Mouse (Mus musculus) MN1 (cell line): ENCODE measurements around the gene Fam241a.
A peak's percentile ranks its signal among the peaks of the same experiment; 100 is the strongest.

Experiments used
- DNase-seq: peaks from one replicate; pipeline ENCODE4 v3.0.0-alpha.2; 2016; ENCODE audit warnings: low spot score

The Fam241a gene

DNA sequence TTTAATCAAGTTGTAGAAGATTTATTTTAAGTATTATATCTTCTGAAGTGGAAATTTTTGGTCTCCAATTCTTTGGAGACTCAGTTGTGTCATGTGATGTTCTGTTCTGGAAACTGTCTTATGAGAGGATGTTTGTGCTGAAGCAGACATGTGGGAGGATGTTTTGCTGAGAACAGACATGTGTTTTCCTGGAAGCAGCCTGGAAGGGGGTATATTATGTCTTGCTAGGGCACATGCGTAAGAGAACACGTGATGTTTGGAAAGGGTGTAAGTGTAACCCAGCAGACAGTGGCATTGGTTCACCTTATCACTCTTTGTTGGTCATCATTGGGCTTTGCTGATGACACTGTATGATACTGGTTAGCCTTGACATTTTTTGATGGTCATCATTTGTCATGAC lies 20.6 kb downstream of the Fam241a start:
- no peak for DNase-seq

DNA sequence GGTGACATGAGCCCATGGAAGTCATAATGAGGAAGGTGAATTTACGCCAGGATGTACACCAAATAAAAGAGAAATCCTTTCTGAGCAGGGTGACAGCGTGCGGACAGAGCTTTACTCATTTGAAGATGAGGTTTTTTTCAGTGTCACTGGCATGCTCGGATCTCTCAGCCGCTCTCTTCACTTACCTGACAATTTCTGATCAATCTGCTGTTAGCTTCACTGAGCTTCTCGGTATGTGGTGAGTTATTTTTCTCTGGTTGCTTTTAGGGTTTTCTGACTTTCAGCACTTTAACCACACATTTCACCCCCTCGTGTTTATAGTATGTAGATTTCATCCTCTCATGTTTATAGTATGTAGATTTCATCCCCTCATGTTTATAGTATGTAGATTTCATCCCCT lies 21.1 kb downstream of the Fam241a start:
- no peak for DNase-seq

GRCm38 (mm10) chr3:127874254-127874883 lies 21.8 kb downstream of the Fam241a start:
- DNase-seq = no peak

- no peak for DNase-seq
These were observed 24.5 kb downstream of the Fam241a start for GRCm38 (mm10) chr3:127871575-127871974.

- DNase-seq = no peak
These were observed 27.2 kb downstream of the Fam241a start for GRCm38 (mm10) chr3:127868880-127869279.

GRCm38 (mm10) chr3:127868046-127868758 lies 27.9 kb downstream of the Fam241a start:
- DNase-seq = no peak

GRCm38 (mm10) chr3:127864242-127864641 lies 31.9 kb downstream of the Fam241a start:
- DNase-seq = no peak

- no peak for DNase-seq
These were observed 32.6 kb downstream of the Fam241a start for GRCm38 (mm10) chr3:127863571-127863970.

DNA sequence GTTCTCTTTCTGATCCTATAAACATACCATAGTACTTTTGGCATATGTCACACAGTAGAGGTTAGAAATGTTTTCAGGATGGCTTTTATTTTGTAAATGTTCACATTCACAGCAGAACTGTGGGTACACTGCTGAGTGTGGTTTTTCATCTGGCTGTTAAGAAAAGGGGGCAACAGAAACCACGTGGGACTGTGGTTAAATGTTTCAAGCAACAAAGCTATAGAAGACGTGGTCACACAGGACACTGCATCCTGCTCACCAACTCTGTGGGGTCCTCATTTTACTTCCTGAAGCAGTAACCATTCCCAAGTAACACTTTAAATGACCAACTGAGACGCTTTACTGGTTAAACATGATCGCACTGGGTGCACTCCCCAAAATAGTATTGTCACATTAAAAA lies 33.6 kb downstream of the Fam241a start:
- DNase-seq = no peak

- no peak for DNase-seq
These were observed 34.8 kb downstream of the Fam241a start for GRCm38 (mm10) chr3:127861340-127861739.

DNA sequence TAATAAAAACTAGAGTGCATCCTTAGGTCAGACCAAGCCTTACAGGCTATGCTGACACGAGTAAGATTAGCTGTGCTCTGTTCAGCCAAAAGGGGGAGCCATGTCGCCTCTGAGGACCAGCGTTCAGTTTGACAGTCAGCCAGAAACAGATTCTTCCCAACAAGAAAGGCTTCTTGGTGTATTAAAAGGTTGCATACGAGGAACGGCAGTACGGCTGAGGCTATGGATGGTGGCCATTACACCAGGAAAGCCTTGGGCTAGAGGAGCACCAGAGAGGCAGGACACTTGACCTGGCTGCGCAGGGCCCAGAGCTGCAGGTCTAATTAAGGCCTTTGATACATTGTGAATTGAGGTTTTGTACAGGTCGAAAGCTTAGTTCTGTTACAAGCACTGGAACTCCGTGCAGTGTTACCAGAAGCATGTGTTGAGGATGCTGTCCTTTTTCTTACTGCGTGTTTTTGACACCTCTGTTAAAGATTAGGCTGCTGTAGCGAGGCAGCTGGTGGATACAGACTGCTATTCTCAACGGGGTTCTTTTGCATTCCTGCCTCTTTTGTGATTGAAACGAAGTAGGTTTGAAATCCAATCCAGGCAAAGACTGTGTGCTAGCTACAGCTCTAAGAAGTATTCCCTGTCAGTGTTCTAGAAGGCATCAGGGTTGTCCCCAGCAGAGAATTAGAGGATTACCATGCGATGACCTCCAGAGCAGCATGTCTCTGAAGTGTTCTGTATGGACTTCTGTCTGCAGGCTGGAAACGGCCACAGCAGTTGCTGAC lies 42.5 kb downstream of the Fam241a start:
- peak; percentile 45 for DNase-seq

DNA sequence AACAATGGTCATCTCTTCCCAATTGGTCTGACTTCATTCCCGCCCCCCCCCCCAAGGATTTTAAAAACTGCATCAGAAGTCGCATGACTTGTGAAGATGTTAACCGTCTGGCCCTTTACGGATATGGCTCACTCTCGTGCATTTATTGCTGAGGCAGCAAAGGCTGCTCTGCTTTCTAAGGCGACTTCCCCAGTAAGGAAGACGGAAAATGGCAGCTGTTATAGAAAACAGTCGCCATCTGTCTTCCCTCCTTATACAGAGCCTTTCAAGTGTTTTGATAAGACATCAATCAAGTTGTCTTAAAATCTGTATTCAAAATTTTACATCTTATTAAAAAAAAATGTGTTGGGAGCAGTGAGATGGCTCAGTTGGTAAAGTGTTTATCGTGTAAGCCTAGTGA lies 43.4 kb downstream of the Fam241a start:
- no peak for DNase-seq

DNA sequence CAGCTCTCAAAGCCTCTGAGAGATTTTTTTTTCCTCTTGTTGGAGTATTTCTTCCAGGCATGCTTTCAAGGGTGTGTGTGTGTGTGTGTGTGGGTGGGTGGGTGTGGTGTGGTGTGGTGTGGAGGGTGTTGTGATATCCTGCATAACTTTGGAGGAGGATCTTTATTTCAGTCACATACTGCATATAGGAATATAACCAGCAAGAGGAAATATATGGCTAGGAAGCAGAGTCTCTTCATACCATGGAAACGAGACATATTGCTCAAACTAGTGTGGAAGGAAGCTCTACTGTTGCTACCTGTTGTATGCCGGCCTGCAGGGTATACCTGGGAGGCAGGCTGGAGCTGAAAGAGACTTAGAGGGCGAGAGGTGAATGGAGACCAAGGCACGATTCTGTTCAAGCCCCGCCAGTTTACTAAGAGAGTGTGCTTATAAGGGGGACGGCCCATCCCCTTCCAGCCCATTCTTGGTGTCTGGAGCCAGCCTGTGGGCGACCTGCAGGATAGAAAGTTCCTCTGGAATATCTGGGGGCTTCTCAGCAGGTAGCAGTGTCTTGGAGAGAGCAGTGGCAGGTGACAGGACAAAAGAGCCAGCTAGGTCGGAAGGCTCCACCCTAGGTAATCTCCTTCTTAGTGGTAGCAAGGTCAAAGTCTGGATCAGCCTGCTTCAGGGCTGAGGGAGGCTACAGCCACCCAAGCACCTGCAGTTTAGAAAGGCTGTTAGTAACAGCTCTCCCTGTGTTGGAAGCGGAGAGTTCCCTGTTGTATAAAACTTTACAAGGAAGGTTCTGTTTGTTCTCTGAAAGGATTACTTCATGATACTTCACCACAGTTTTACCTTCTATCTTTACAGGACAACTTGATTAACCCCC lies 45.1 kb downstream of the Fam241a start:
- DNase-seq = no peak

DNA sequence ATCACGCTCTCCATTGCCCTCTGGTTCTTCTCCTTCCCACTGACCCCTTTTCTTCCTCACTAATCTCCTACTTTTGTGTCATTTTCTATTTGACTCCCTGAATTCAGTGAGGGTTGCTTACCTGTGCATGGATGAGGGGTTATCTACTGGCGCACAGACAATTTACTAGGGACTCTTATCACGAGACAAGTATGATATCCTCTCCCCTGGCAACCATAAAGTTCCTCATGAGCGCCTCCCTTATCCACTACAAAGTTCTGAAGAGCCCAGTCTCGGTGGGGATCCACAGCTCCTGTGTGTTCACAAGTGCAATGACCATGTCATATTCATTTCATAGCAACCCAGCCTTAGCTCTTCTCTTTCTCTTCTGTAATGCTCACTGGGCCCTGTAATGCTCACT lies 46.2 kb downstream of the Fam241a start:
- no peak for DNase-seq

- DNase-seq = peak; percentile 39
These were observed 47.9 kb downstream of the Fam241a start for GRCm38 (mm10) chr3:127848088-127848808.

GRCm38 (mm10) chr3:127843941-127844327 lies 52.2 kb downstream of the Fam241a start:
- DNase-seq = no peak

GRCm38 (mm10) chr3:127843324-127843940 lies 52.7 kb downstream of the Fam241a start:
- DNase-seq = no peak

DNA sequence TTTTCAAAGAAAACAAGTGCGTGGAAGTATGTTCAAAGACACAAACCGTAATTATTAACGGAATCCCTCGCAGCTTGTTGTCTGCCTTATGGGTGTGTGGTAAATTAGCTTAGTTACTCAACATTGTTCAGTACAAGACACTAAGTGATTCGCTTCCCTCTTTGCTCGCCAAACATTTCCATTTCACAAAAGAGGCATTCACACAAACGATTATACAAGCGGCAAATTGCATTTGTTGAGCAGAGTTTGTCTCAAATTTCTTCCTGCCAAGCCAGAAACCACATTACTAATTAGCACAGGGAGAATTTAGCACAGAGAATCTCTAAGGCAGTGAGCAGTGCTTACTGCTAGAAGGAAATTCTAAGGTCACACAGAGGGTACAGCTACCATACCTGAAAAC lies 54.2 kb downstream of the Fam241a start:
- DNase-seq = no peak

GRCm38 (mm10) chr3:127837972-127838644 lies 58.0 kb downstream of the Fam241a start:
- DNase-seq = no peak

DNA sequence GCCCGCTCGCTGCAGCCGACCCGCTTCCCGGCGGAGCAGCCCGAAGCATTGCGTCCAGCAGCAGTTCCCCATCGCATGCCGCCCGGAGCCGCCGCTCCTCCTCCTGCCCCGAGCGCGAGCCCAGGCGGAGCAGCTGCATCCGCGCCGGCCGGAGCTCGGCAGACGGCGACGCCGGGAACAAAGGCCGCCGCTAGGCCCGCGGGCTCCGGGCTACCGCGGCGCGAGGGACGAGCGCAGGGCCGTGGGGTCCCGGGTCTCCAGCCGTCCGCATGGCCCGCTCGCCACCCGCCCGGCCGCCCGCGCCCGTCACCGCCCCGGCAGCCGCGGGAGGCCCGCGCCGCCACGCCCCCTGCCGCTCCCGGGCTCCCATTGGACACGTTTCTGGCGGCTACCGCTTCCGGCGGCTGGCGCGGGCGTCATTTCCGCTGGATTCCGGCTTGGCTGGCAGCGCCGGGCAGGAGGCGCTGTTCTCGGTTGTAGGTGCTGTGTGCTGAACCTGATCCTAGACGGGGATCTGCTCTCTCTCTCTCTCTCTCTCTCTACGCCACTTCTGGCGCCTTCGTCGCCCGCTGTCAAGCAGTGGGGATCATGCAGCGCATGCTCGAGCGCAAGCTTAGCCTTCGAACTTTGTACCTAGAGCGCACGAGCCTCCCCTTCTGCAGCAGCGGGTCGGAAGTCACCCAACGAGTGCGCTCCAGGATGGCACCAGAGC lies 58.8 kb downstream of the Fam241a start, which contains the start of gene Ap1ar:
Ap1ar (minus strand) TSS at position 370 of the 712 bp plus-strand sequence.
- DNase-seq = peak; percentile 96
